ENCODE assay signal across 29 mouse cellular contexts in genomic region chr4:70289361-70289760, GRCm38 (mm10).
DNase-seq lines count a peak whose midpoint lies in the region; ATAC-seq and TF ChIP-seq lines count a peak whose summit lies in the region.
"Had no signal": no experiment of that assay in that cellular context is flagged by ENCODE, and none has a peak within 500 bp of the region (broad histone marks: within the 10 kb centered on the region; RNA-seq: fewer than 3 reads in every experiment).

No protein-coding gene starts in this region.

- no peaks in the 10 kb centered on the region for H3K27me3 ChIP-seq in forebrain, embryonic 16.5 days (replicated peaks; ENCODE audit: control insufficient read depth, insufficient read depth, low read length)
- H3K27me3 ChIP-seq in forebrain, embryonic 13.5 days, result no peaks in the 10 kb centered on the region
- no peaks in the 10 kb centered on the region for H3K27me3 ChIP-seq in hindbrain, postnatal 0 days (ENCODE audit: insufficient read depth, low read length)
- no peaks in the 10 kb centered on the region for H3K27me3 ChIP-seq in hindbrain, embryonic 16.5 days (replicated peaks; ENCODE audit: control insufficient read depth, insufficient read depth, low read length)
- no peaks in the 10 kb centered on the region for H3K27me3 ChIP-seq in midbrain, postnatal 0 days (ENCODE audit: insufficient read depth, low read length)
- H3K27me3 ChIP-seq in midbrain, embryonic 10.5 days (ENCODE audit: low read depth, poor library complexity, severe bottlenecking), result no peaks in the 10 kb centered on the region
- no peaks in the 10 kb centered on the region for H3K27me3 ChIP-seq in kidney, embryonic 16.5 days (ENCODE audit: insufficient read depth, low read length)
- H3K27me3 ChIP-seq: CH12.LX; embryonic facial prominence, embryonic 12.5 days; embryonic facial prominence, embryonic 15.5 days; heart, embryonic 13.5 days; intestine, embryonic 15.5 days; Patski had no signal

- H3K4me3 ChIP-seq in forebrain, embryonic 16.5 days (replicated peaks; ENCODE audit: low read length), result no peak overlapping the region
- H3K4me3 ChIP-seq in forebrain, embryonic 13.5 days, result no peak overlapping the region
- H3K4me3 ChIP-seq in hindbrain, postnatal 0 days (ENCODE audit: low read length), result no peak overlapping the region
- H3K4me3 ChIP-seq in hindbrain, embryonic 16.5 days (ENCODE audit: low read length), result no peak overlapping the region
- H3K4me3 ChIP-seq in midbrain, postnatal 0 days (ENCODE audit: low read depth, low read length), result no peak overlapping the region
- H3K4me3 ChIP-seq in midbrain, embryonic 10.5 days, result no peak overlapping the region
- H3K4me3 ChIP-seq in kidney, embryonic 16.5 days (ENCODE audit: low read length), result no peak overlapping the region
- H3K4me3 ChIP-seq: embryonic facial prominence, embryonic 12.5 days; embryonic facial prominence, embryonic 15.5 days; heart, adult 2 months; heart, embryonic 10.5 days; heart, embryonic 13.5 days; intestine, embryonic 15.5 days had no signal

- H3K4me2 ChIP-seq in forebrain, embryonic 16.5 days (ENCODE audit: low read length), result no peak overlapping the region
- no peak overlapping the region for H3K4me2 ChIP-seq in forebrain, embryonic 13.5 days
- H3K4me2 ChIP-seq in hindbrain, postnatal 0 days (ENCODE audit: low read depth, low read length), result no peak overlapping the region
- H3K4me2 ChIP-seq in hindbrain, embryonic 16.5 days (ENCODE audit: low read length), result no peak overlapping the region
- H3K4me2 ChIP-seq in midbrain, postnatal 0 days (ENCODE audit: low read depth, low read length, poor library complexity, severe bottlenecking), result no peak overlapping the region
- H3K4me2 ChIP-seq in kidney, embryonic 16.5 days (replicated peaks; ENCODE audit: low read depth, low read length), result no peak overlapping the region
- H3K4me2 ChIP-seq: embryonic facial prominence, embryonic 12.5 days; embryonic facial prominence, embryonic 15.5 days; heart, embryonic 13.5 days; hindbrain, embryonic 14.5 days; intestine, embryonic 15.5 days had no signal

- no peak overlapping the region for H3K27ac ChIP-seq in forebrain, embryonic 16.5 days (ENCODE audit: low read length)
- H3K27ac ChIP-seq in forebrain, embryonic 13.5 days, result no peak overlapping the region
- H3K27ac ChIP-seq in hindbrain, postnatal 0 days, result peak overlapping the region; percentile 20; the same call in 1 of the 2 replicates
- H3K27ac ChIP-seq in hindbrain, embryonic 16.5 days (ENCODE audit: low read depth, low read length), result no peak overlapping the region
- no peak overlapping the region for H3K27ac ChIP-seq in midbrain, postnatal 0 days (ENCODE audit: low read depth, low read length)
- H3K27ac ChIP-seq in midbrain, embryonic 10.5 days (replicated peaks), result no peak overlapping the region
- no peak overlapping the region for H3K27ac ChIP-seq in kidney, embryonic 16.5 days (ENCODE audit: low read length)
- H3K27ac ChIP-seq: embryonic facial prominence, embryonic 12.5 days; embryonic facial prominence, embryonic 15.5 days; heart, adult 2 months; heart, embryonic 10.5 days; heart, embryonic 13.5 days; hindbrain, embryonic 14.5 days; intestine, embryonic 15.5 days had no signal

- H3K4me1 ChIP-seq in forebrain, embryonic 16.5 days (replicated peaks; ENCODE audit: control insufficient read depth, insufficient read depth, low read length), result no peaks in the 10 kb centered on the region
- no peaks in the 10 kb centered on the region for H3K4me1 ChIP-seq in forebrain, embryonic 13.5 days
- no peaks in the 10 kb centered on the region for H3K4me1 ChIP-seq in hindbrain, postnatal 0 days (ENCODE audit: insufficient read depth, low read length)
- no peaks in the 10 kb centered on the region for H3K4me1 ChIP-seq in hindbrain, embryonic 16.5 days (ENCODE audit: control insufficient read depth, insufficient read depth, low read depth, low read length)
- H3K4me1 ChIP-seq in midbrain, postnatal 0 days (ENCODE audit: insufficient read depth, low read length), result no peaks in the 10 kb centered on the region
- no peaks in the 10 kb centered on the region for H3K4me1 ChIP-seq in midbrain, embryonic 10.5 days
- H3K4me1 ChIP-seq in kidney, embryonic 16.5 days (ENCODE audit: insufficient read depth, low read length), result no peaks in the 10 kb centered on the region
- H3K4me1 ChIP-seq: embryonic facial prominence, embryonic 12.5 days; embryonic facial prominence, embryonic 15.5 days; intestine, embryonic 15.5 days had no signal

- peak; percentile 42; the same call in 1 of the 2 replicates for ATAC-seq in forebrain, embryonic 16.5 days
- no peak for ATAC-seq in forebrain, embryonic 13.5 days
- no peak for ATAC-seq in hindbrain, postnatal 0 days
- no peak for ATAC-seq in hindbrain, embryonic 16.5 days
- ATAC-seq in midbrain, postnatal 0 days (ENCODE audit: low FRiP score), result no peak
- no peak for ATAC-seq in kidney, embryonic 16.5 days (ENCODE audit: low FRiP score, low TSS enrichment)
- ATAC-seq: forebrain, embryonic 14.5 days; intestine, embryonic 15.5 days; Patski had no signal

- no peak for TF ChIP-seq CTCF in hindbrain, postnatal 0 days (IDR thresholded peaks at IDR 0.05; ENCODE audit: low read depth)
- TF ChIP-seq CTCF in midbrain, postnatal 0 days (IDR thresholded peaks at IDR 0.05), result no peak

- H3K9ac ChIP-seq in forebrain, embryonic 16.5 days (replicated peaks; ENCODE audit: low read depth, low read length), result no peak overlapping the region
- H3K9ac ChIP-seq in forebrain, embryonic 13.5 days, result no peak overlapping the region
- H3K9ac ChIP-seq in hindbrain, postnatal 0 days (replicated peaks; ENCODE audit: low read length), result no peak overlapping the region
- H3K9ac ChIP-seq in hindbrain, embryonic 16.5 days (ENCODE audit: low read depth, low read length), result no peak overlapping the region
- H3K9ac ChIP-seq in midbrain, postnatal 0 days (replicated peaks; ENCODE audit: low read length, poor library complexity, severe bottlenecking), result no peak overlapping the region
- H3K9ac ChIP-seq in kidney, embryonic 16.5 days (replicated peaks; ENCODE audit: low read length), result no peak overlapping the region
- H3K9ac ChIP-seq: embryonic facial prominence, embryonic 12.5 days; embryonic facial prominence, embryonic 15.5 days; heart, embryonic 13.5 days; hindbrain, embryonic 14.5 days; intestine, embryonic 15.5 days had no signal

- peak; percentile 22 for DNase-seq in hindbrain, postnatal 0 days (ENCODE audit: low spot score)
- peak; percentile 21 for DNase-seq in midbrain, postnatal 0 days (ENCODE audit: low spot score)
- no peak for DNase-seq in midbrain, embryonic 10.5 days (ENCODE audit: low spot score)
- DNase-seq: adrenal gland, postnatal 10 days; adrenal gland, postnatal 36 days; B cell, adult 2 months; cerebellum, adult 11 months; cerebellum, adult 2 months; cerebellum, adult 9-11 months; cerebellum, postnatal 25 days; gastrocnemius, postnatal 10 days; gastrocnemius, postnatal 36 days; heart, adult 2 months; heart, postnatal 14 days; heart, postnatal 4 days had no signal

- WGBS in forebrain, embryonic 16.5 days, result 66% methylated on average over 6 of the region's 6 CpGs
- 84% methylated on average over 6 of the region's 6 CpGs for WGBS in forebrain, embryonic 13.5 days
- 67% methylated on average over 6 of the region's 6 CpGs for WGBS in hindbrain, postnatal 0 days
- 79% methylated on average over 6 of the region's 6 CpGs for WGBS in hindbrain, embryonic 16.5 days
- 86% methylated on average over 6 of the region's 6 CpGs for WGBS in midbrain, postnatal 0 days
- 94% methylated on average over 6 of the region's 6 CpGs for WGBS in midbrain, embryonic 10.5 days
- WGBS in kidney, embryonic 16.5 days, result 87% methylated on average over 6 of the region's 6 CpGs

- no peaks in the 10 kb centered on the region for H3K36me3 ChIP-seq in forebrain, embryonic 16.5 days (ENCODE audit: control insufficient read depth, insufficient read depth)
- peaks cover 47% of the 10 kb centered on the region for H3K36me3 ChIP-seq in forebrain, embryonic 13.5 days (ENCODE audit: poor library complexity, severe bottlenecking)
- no peaks in the 10 kb centered on the region for H3K36me3 ChIP-seq in hindbrain, postnatal 0 days (ENCODE audit: insufficient read depth, low read length)
- no peaks in the 10 kb centered on the region for H3K36me3 ChIP-seq in hindbrain, embryonic 16.5 days (ENCODE audit: control insufficient read depth, insufficient read depth, low read length)
- H3K36me3 ChIP-seq in midbrain, postnatal 0 days (ENCODE audit: insufficient read depth, low read length), result 0 out of 2 replicates have a peak, but pooled peaks cover 2% of the 10 kb centered on the region
- H3K36me3 ChIP-seq in midbrain, embryonic 10.5 days, result peaks cover 65% of the 10 kb centered on the region
- peaks cover 17% of the 10 kb centered on the region for H3K36me3 ChIP-seq in kidney, embryonic 16.5 days (ENCODE audit: insufficient read depth, low read length)
- H3K36me3 ChIP-seq: intestine, embryonic 15.5 days had no signal

- no peaks in the 10 kb centered on the region for H3K9me3 ChIP-seq in forebrain, embryonic 16.5 days (ENCODE audit: control insufficient read depth, low read length)
- no peaks in the 10 kb centered on the region for H3K9me3 ChIP-seq in forebrain, embryonic 13.5 days (replicated peaks)
- H3K9me3 ChIP-seq in hindbrain, postnatal 0 days (ENCODE audit: low read length), result no peaks in the 10 kb centered on the region
- H3K9me3 ChIP-seq in hindbrain, embryonic 16.5 days (ENCODE audit: control insufficient read depth, low read length), result no peaks in the 10 kb centered on the region
- no peaks in the 10 kb centered on the region for H3K9me3 ChIP-seq in midbrain, postnatal 0 days (ENCODE audit: low read length)
- no peaks in the 10 kb centered on the region for H3K9me3 ChIP-seq in midbrain, embryonic 10.5 days (replicated peaks)
- H3K9me3 ChIP-seq in kidney, embryonic 16.5 days (ENCODE audit: low read length), result no peaks in the 10 kb centered on the region
- H3K9me3 ChIP-seq: embryonic facial prominence, embryonic 12.5 days; embryonic facial prominence, embryonic 15.5 days; G1E; heart, embryonic 10.5 days; heart, embryonic 13.5 days; intestine, embryonic 15.5 days had no signal
